7 mouse cellular contexts compared by ENCODE assay signal in genomic region chr11:102217396-102217795, GRCm38 (mm10). TPM values are rescaled to one million over a fixed set of nuclear protein-coding genes. Genes with fewer than 3 reads are reported as not detected.
DNase-seq lines count a peak whose midpoint lies in the region; ATAC-seq and TF ChIP-seq lines count a peak whose summit lies in the region.

No protein-coding gene starts in this region.

- H3K4me1 ChIP-seq in liver, adult 2 months (ENCODE audit: control insufficient read depth, insufficient read depth, low read length): peaks cover 74% of the 10 kb centered on the region
- H3K4me1 ChIP-seq in heart, postnatal 0 days (ENCODE audit: control insufficient read depth, insufficient read depth): peaks cover 90% of the 10 kb centered on the region

- peaks cover 26% of the 10 kb centered on the region for H3K79me2 ChIP-seq in liver, adult 2 months (ENCODE audit: control insufficient read depth, insufficient read depth, low read length)
- H3K79me2 ChIP-seq in macrophage (ENCODE audit: inconsistent target): peaks cover 92% of the 10 kb centered on the region

- H3K36me3 ChIP-seq in liver, adult 2 months (ENCODE audit: control insufficient read depth, insufficient read depth, low read length): no peaks in the 10 kb centered on the region
- H3K36me3 ChIP-seq in heart, postnatal 0 days (replicated peaks; ENCODE audit: control insufficient read depth, insufficient read depth, low read length): peaks cover 5% of the 10 kb centered on the region; the same call in 1 of the 2 replicates
- H3K36me3 ChIP-seq in macrophage (ENCODE audit: inconsistent target): no peaks in the 10 kb centered on the region

- H3K27me3 ChIP-seq in liver, adult 2 months (ENCODE audit: control insufficient read depth, insufficient read depth, low read length): no peaks in the 10 kb centered on the region
- no peaks in the 10 kb centered on the region for H3K27me3 ChIP-seq in heart, postnatal 0 days (ENCODE audit: control insufficient read depth, insufficient read depth, low read length)

- H3K4me2 ChIP-seq in heart, postnatal 0 days (ENCODE audit: low read depth, low read length): peak overlapping the region; percentile 80

- H3K4me3 ChIP-seq in liver, adult 2 months (ENCODE audit: insufficient read depth, low read depth, low read length): peak overlapping the region; percentile 61; the same call in 1 of the 2 replicates
- peak overlapping the region; percentile 58 for H3K4me3 ChIP-seq in heart, postnatal 0 days (ENCODE audit: low read depth, low read length)
- peak overlapping the region; percentile 33; the same call in 1 of the 2 replicates for H3K4me3 ChIP-seq in macrophage (ENCODE audit: inconsistent target)

- H3K9ac ChIP-seq in liver, adult 2 months (ENCODE audit: low read depth, low read length): peak overlapping the region; percentile 54
- peak overlapping the region; percentile 65 for H3K9ac ChIP-seq in heart, postnatal 0 days (replicated peaks; ENCODE audit: low read depth, low read length)

- no peak for TF ChIP-seq CTCF in liver, adult 2 months (IDR thresholded peaks at IDR 0.05; ENCODE audit: low read depth, low read length)
- TF ChIP-seq CTCF in heart, postnatal 0 days (IDR thresholded peaks at IDR 0.05; ENCODE audit: low read depth): no peak

- WGBS in liver, adult 2 months: 7% methylated on average over 6 of the region's 6 CpGs
- 37% methylated on average over 6 of the region's 6 CpGs for WGBS in heart, postnatal 0 days
- WGBS in macrophage (ENCODE audit: missing documents): 61% methylated on average over 6 of the region's 6 CpGs

- peak; percentile 62 for DNase-seq in liver, adult 2 months (ENCODE audit: extremely low read depth, low read depth, low spot score)
- DNase-seq in liver: no peak
- peak; percentile 37 to 58 for DNase-seq in cerebellum, postnatal 25 days
- no peak for DNase-seq in heart, postnatal 0 days (ENCODE audit: low spot score)
- DNase-seq in natural killer cell, adult 2 months (ENCODE audit: low spot score in 2 of 2): no peak
- DNase-seq in testis, postnatal 14 days (ENCODE audit: low spot score): no peak

- H3K27ac ChIP-seq in liver, adult 2 months (replicated peaks; ENCODE audit: insufficient read depth, low read depth, low read length): peak overlapping the region; percentile 81
- peak overlapping the region; percentile 92 for H3K27ac ChIP-seq in heart, postnatal 0 days (ENCODE audit: low read depth)
- peak overlapping the region; percentile 44 for H3K27ac ChIP-seq in macrophage

- no peak for TF ChIP-seq EP300 in heart, postnatal 0 days (IDR thresholded peaks at IDR 0.05; ENCODE audit: low read depth)

- no peak for ATAC-seq in heart, postnatal 0 days (ENCODE audit: insufficient read depth, low read depth)

- TF ChIP-seq POLR2A in liver, adult 2 months (IDR thresholded peaks at IDR 0.05; ENCODE audit: extremely low read depth, insufficient read depth, low read length): no peak

- H3K9me3 ChIP-seq in heart, postnatal 0 days (replicated peaks; ENCODE audit: control insufficient read depth, low read length): no peaks in the 10 kb centered on the region

RNA-seq across cellular contexts. Expression of gene Hdac5, which starts 12.6 kb away (rescaled TPM):
- 15.9 and 25.0 TPM in 2 replicates for total RNA-seq in liver, adult 2 months (2014; rRNA removed)
- polyA plus RNA-seq in liver, adult 2 months (2012; rRNA removed): 38.2 and 60.5 TPM in 2 replicates
- total RNA-seq in heart, postnatal 0 days (2014; rRNA removed; ENCODE audit: low replicate concordance): 194 and 287 TPM in 2 replicates
- polyA plus RNA-seq in heart, postnatal 0 days (2015; fragmentation: Nextera tagmentation; extraction: Ambion mirVana): 51.4 and 67.2 TPM in 2 replicates
- 100 to 1,000 TPM in 13 of 26 experiments, 10 to 100 TPM in 13; 10.5 to 341 (median 94.0) TPM for total RNA-seq in macrophage (2018; cell fraction: chromatin; rRNA removed)
- total RNA-seq in macrophage (2018; cell fraction: cytosol; rRNA removed): 10 to 100 TPM; 24.5 to 71.8 (median 47.2) TPM
- total RNA-seq in macrophage (2018; cell fraction: nucleus; rRNA removed): 100 to 1,000 TPM in 7 of 26 experiments, 10 to 100 TPM in 19; 11.4 to 146 (median 63.2) TPM
- polyA plus RNA-seq in macrophage (2018): 31.9 to 58.0 TPM (median 47.9 TPM) in 3 replicates

RNA-seq across cellular contexts. Expression of gene G6pc3, which starts 28.0 kb away (rescaled TPM):
- total RNA-seq in liver, adult 2 months (2014; rRNA removed): 2.8 and 3.6 TPM in 2 replicates
- 17.1 and 25.9 TPM in 2 replicates for polyA plus RNA-seq in liver, adult 2 months (2012; rRNA removed)
- total RNA-seq in heart, postnatal 0 days (2014; rRNA removed; ENCODE audit: low replicate concordance): 47.9 and 55.5 TPM in 2 replicates
- 18.7 and 20.0 TPM in 2 replicates for polyA plus RNA-seq in heart, postnatal 0 days (2015; fragmentation: Nextera tagmentation; extraction: Ambion mirVana)
- 10 to 100 TPM in 22 of 26 experiments, 1 to 10 TPM in 4; 6.7 to 33.0 (median 16.8) TPM for total RNA-seq in macrophage (2018; cell fraction: chromatin; rRNA removed)
- total RNA-seq in macrophage (2018; cell fraction: cytosol; rRNA removed): 10 to 100 TPM; 14.9 to 31.6 (median 22.0) TPM
- total RNA-seq in macrophage (2018; cell fraction: nucleus; rRNA removed): 10 to 100 TPM; 11.6 to 41.7 (median 24.0) TPM
- polyA plus RNA-seq in macrophage (2018): 17.7 to 29.9 TPM (median 27.6 TPM) in 3 replicates

RNA-seq across cellular contexts. Expression of gene BC030867, which starts 31.3 kb away (rescaled TPM):
- total RNA-seq in liver, adult 2 months (2014; rRNA removed): 0.27 TPM in 1 of 2 replicates, not detected in the other
- polyA plus RNA-seq in liver, adult 2 months (2012; rRNA removed): 0.20 and 0.38 TPM in 2 replicates
- 3.9 and 5.6 TPM in 2 replicates for total RNA-seq in heart, postnatal 0 days (2014; rRNA removed; ENCODE audit: low replicate concordance)
- 2.2 and 2.9 TPM in 2 replicates for polyA plus RNA-seq in heart, postnatal 0 days (2015; fragmentation: Nextera tagmentation; extraction: Ambion mirVana)
- total RNA-seq in macrophage (2018; cell fraction: chromatin; rRNA removed): 1 to 10 TPM in 20 of 26 experiments, under 1 TPM in 5, not detected in 1; 0.41 to 8.4 (median 1.8) TPM
- 1 to 10 TPM in 7 of 26 experiments, under 1 TPM in 19; 0.08 to 1.6 (median 0.71) TPM for total RNA-seq in macrophage (2018; cell fraction: cytosol; rRNA removed)
- total RNA-seq in macrophage (2018; cell fraction: nucleus; rRNA removed): 1 to 10 TPM in 18 of 26 experiments, under 1 TPM in 7, not detected in 1; 0.31 to 9.6 (median 1.6) TPM
- polyA plus RNA-seq in macrophage (2018): 0.22 to 4.2 TPM (median 1.5 TPM) in 3 replicates

RNA-seq across cellular contexts. Expression of gene Lsm12, which starts 32.3 kb away (rescaled TPM):
- total RNA-seq in liver, adult 2 months (2014; rRNA removed): 11.4 and 14.1 TPM in 2 replicates
- polyA plus RNA-seq in liver, adult 2 months (2012; rRNA removed): 24.3 and 24.5 TPM in 2 replicates
- 36.0 and 41.4 TPM in 2 replicates for total RNA-seq in heart, postnatal 0 days (2014; rRNA removed; ENCODE audit: low replicate concordance)
- 90.1 and 92.7 TPM in 2 replicates for polyA plus RNA-seq in heart, postnatal 0 days (2015; fragmentation: Nextera tagmentation; extraction: Ambion mirVana)
- 10 to 100 TPM in 18 of 26 experiments, 1 to 10 TPM in 8; 3.7 to 22.1 (median 11.9) TPM for total RNA-seq in macrophage (2018; cell fraction: chromatin; rRNA removed)
- total RNA-seq in macrophage (2018; cell fraction: cytosol; rRNA removed): 10 to 100 TPM; 40.2 to 65.6 (median 52.9) TPM
- 10 to 100 TPM; 12.0 to 52.2 (median 25.1) TPM for total RNA-seq in macrophage (2018; cell fraction: nucleus; rRNA removed)
- polyA plus RNA-seq in macrophage (2018): 28.1 to 59.1 TPM (median 48.0 TPM) in 3 replicates

RNA-seq across cellular contexts. Expression of gene Asb16, which starts 51.1 kb away (rescaled TPM):
- 0.09 TPM in 1 of 2 replicates, not detected in the other for total RNA-seq in liver, adult 2 months (2014; rRNA removed)
- polyA plus RNA-seq in liver, adult 2 months (2012; rRNA removed): 0.16 and 0.20 TPM in 2 replicates
- 0.99 and 1.2 TPM in 2 replicates for total RNA-seq in heart, postnatal 0 days (2014; rRNA removed; ENCODE audit: low replicate concordance)
- 0.07 TPM in 2 replicates for polyA plus RNA-seq in heart, postnatal 0 days (2015; fragmentation: Nextera tagmentation; extraction: Ambion mirVana)
- not detected for total RNA-seq in macrophage (2018; cell fraction: chromatin; rRNA removed)
- under 1 TPM in 2 of 26 experiments, not detected in 24; 0.04 to 0.09 TPM for total RNA-seq in macrophage (2018; cell fraction: cytosol; rRNA removed)
- not detected for total RNA-seq in macrophage (2018; cell fraction: nucleus; rRNA removed)
- polyA plus RNA-seq in macrophage (2018): not detected in 3 replicates

Comparison
In these comparisons a context has a peak if more than half of its experiments do, and no peak if none do; other contexts are left out.
1. DNase-seq: peak in liver, adult 2 months (single experiment) and cerebellum, postnatal 25 days (2 of 2); none in liver (single experiment), heart, postnatal 0 days (single experiment), natural killer cell, adult 2 months (0 of 2) and testis, postnatal 14 days (single experiment).
2. Peak in every context shown above with its lines, with median percentiles within 50 percentile points of each other: H3K27ac ChIP-seq and H3K4me3 ChIP-seq.